Mouse (Mus musculus) hindbrain, embryonic 16.5 days (tissue): ENCODE data around the gene Lcn5. TPM values are rescaled to one million over a fixed set of nuclear protein-coding genes. Genes with fewer than 3 reads are reported as not detected.

Experiments
- polyA plus RNA-seq: library from polyadenylated mRNA; unstranded; fragments of >200 nt; fragmentation: Nextera tagmentation; extraction: Ambion mirVana; gene quantifications from 2 replicates; pipeline ENCODE4 v1.2.1, GENCODE M21; 2015

Lcn5 gene
- polyA plus RNA-seq, 1 experiment from 2014 or later: not detected

Other genes with a start within 250 kb of the Lcn5 start
- gene Fut7, start 234.7 kb upstream of the Lcn5 start, polyA plus RNA-seq: 0.19 and 0.23 TPM in 2 replicates
- gene Abca2, start 229.2 kb upstream of the Lcn5 start, polyA plus RNA-seq: 13.5 and 15.5 TPM in 2 replicates
- gene Clic3, start 201.1 kb upstream of the Lcn5 start, polyA plus RNA-seq: 3.4 and 4.1 TPM in 2 replicates
- 117 and 134 TPM in 2 replicates for gene Paxx, start 196.9 kb upstream of the Lcn5 start, polyA plus RNA-seq
- gene Ptgds, start 187.9 kb upstream of the Lcn5 start, polyA plus RNA-seq: 904 and 1,173 TPM in 2 replicates
- gene Lcn12, start 164.0 kb upstream of the Lcn5 start, polyA plus RNA-seq: not detected in 2 replicates
- 136 and 153 TPM in 2 replicates for gene Fbxw5, start 157.2 kb upstream of the Lcn5 start, polyA plus RNA-seq
- 6.1 and 6.6 TPM in 2 replicates for gene C8g, start 156.2 kb upstream of the Lcn5 start, polyA plus RNA-seq
- 16.8 and 17.8 TPM in 2 replicates for gene Traf2, start 111.0 kb upstream of the Lcn5 start, polyA plus RNA-seq
- gene Edf1, start 100.1 kb upstream of the Lcn5 start, polyA plus RNA-seq: 384 and 413 TPM in 2 replicates
- gene Mamdc4, start 83.1 kb upstream of the Lcn5 start, polyA plus RNA-seq: 1.8 and 3.7 TPM in 2 replicates
- gene Phpt1, start 82.7 kb upstream of the Lcn5 start, polyA plus RNA-seq: 164 and 178 TPM in 2 replicates
- 12.0 and 15.1 TPM in 2 replicates for gene Ajm1, start 76.2 kb upstream of the Lcn5 start, polyA plus RNA-seq
- 65.3 and 71.8 TPM in 2 replicates for gene Rabl6, start 49.4 kb upstream of the Lcn5 start, polyA plus RNA-seq
- gene Ccdc183, start 40.3 kb upstream of the Lcn5 start, polyA plus RNA-seq: 0.13 and 0.34 TPM in 2 replicates
- gene Tmem141, start 35.9 kb upstream of the Lcn5 start, polyA plus RNA-seq: 54.6 and 66.8 TPM in 2 replicates
- 4.6 and 4.8 TPM in 2 replicates for gene Fcna, start 29.9 kb upstream of the Lcn5 start, polyA plus RNA-seq
- gene Lcn8, start 4.8 kb upstream of the Lcn5 start, polyA plus RNA-seq: not detected in 2 replicates
- not detected in 2 replicates for gene Lcn6, start 18.8 kb downstream of the Lcn5 start, polyA plus RNA-seq
- gene Lcn10, start 24.8 kb downstream of the Lcn5 start, polyA plus RNA-seq: not detected in 2 replicates
- not detected in 2 replicates for gene Obp2a, start 42.1 kb downstream of the Lcn5 start, polyA plus RNA-seq
- gene Bmyc, start 48.8 kb downstream of the Lcn5 start, polyA plus RNA-seq: 164 and 182 TPM in 2 replicates
- gene Obp2b, start 79.1 kb downstream of the Lcn5 start, polyA plus RNA-seq: not detected in 2 replicates
- not detected in 2 replicates for gene Lcn3, start 107.6 kb downstream of the Lcn5 start, polyA plus RNA-seq
- not detected in 2 replicates for gene Lcn11, start 119.1 kb downstream of the Lcn5 start, polyA plus RNA-seq
- not detected in 2 replicates for gene Gm13539, start 124.3 kb downstream of the Lcn5 start, polyA plus RNA-seq
- not detected in 2 replicates for gene Glt6d1, start 157.9 kb downstream of the Lcn5 start, polyA plus RNA-seq
- gene Lcn9, start 165.2 kb downstream of the Lcn5 start, polyA plus RNA-seq: not detected in 2 replicates
- not detected in 2 replicates for gene Sohlh1, start 189.3 kb downstream of the Lcn5 start, polyA plus RNA-seq
- 21.2 and 27.4 TPM in 2 replicates for gene Kcnt1, start 205.8 kb downstream of the Lcn5 start, polyA plus RNA-seq